Mouse (Mus musculus) embryo, embryonic 10 days (tissue): Measurements from ENCODE around the gene Trpm8.
A peak's percentile ranks its signal among the peaks of the same experiment; 100 is the strongest.

ENCODE experiments used
- DNase-seq: peaks from one replicate; pipeline ENCODE4 v3.0.0-alpha.2; 2015; ENCODE audit warnings: low spot score

The Trpm8 gene

GRCm38 (mm10) chr1:88355681-88356080, 78.2 kb downstream of the Trpm8 start:
- DNase-seq = no peak

GRCm38 (mm10) chr1:88356616-88357015, 79.2 kb downstream of the Trpm8 start:
- no peak for DNase-seq

GRCm38 (mm10) chr1:88357458-88358090, 80.1 kb downstream of the Trpm8 start:
- DNase-seq = peak; percentile 90

GRCm38 (mm10) chr1:88358102-88358654, 80.7 kb downstream of the Trpm8 start:
- DNase-seq = no peak

GRCm38 (mm10) chr1:88361085-88361484, 83.6 kb downstream of the Trpm8 start:
- no peak for DNase-seq

GRCm38 (mm10) chr1:88366881-88367644, 89.6 kb downstream of the Trpm8 start:
- no peak for DNase-seq

GRCm38 (mm10) chr1:88378446-88378845, 101.0 kb downstream of the Trpm8 start:
- DNase-seq = no peak

GRCm38 (mm10) chr1:88391632-88392031, 114.2 kb downstream of the Trpm8 start:
- DNase-seq = no peak

- no peak for DNase-seq
Observed at GRCm38 (mm10) chr1:88393321-88393720, 115.9 kb downstream of the Trpm8 start.

- DNase-seq = no peak
Observed at GRCm38 (mm10) chr1:88403378-88403777, 125.9 kb downstream of the Trpm8 start.

- no peak for DNase-seq
Observed at GRCm38 (mm10) chr1:88406078-88406806, 128.8 kb downstream of the Trpm8 start.

- DNase-seq = no peak
Observed at GRCm38 (mm10) chr1:88406807-88407198, 129.3 kb downstream of the Trpm8 start, which contains the start of gene Spp2. Gene Spp2, plus strand, starts transcription at chr1:88406961.

GRCm38 (mm10) chr1:88408340-88408739, 130.9 kb downstream of the Trpm8 start:
- DNase-seq = no peak

- no peak for DNase-seq
Observed at GRCm38 (mm10) chr1:88412013-88412412, 134.6 kb downstream of the Trpm8 start.

- DNase-seq = no peak
Observed at GRCm38 (mm10) chr1:88418943-88419342, 141.5 kb downstream of the Trpm8 start.

GRCm38 (mm10) chr1:88422045-88422444, 144.6 kb downstream of the Trpm8 start:
- no peak for DNase-seq

- DNase-seq = no peak
Observed at GRCm38 (mm10) chr1:88422846-88423395, 145.5 kb downstream of the Trpm8 start.

GRCm38 (mm10) chr1:88424602-88425252, 147.3 kb downstream of the Trpm8 start:
- peak; percentile 93 for DNase-seq

GRCm38 (mm10) chr1:88427987-88428741, 150.7 kb downstream of the Trpm8 start:
- DNase-seq = no peak

GRCm38 (mm10) chr1:88429413-88429812, 152.0 kb downstream of the Trpm8 start:
- DNase-seq = no peak

GRCm38 (mm10) chr1:88431262-88431661, 153.8 kb downstream of the Trpm8 start:
- no peak for DNase-seq
